Mouse (Mus musculus): Measurements from ENCODE around the gene Lrrc29. TPM values are rescaled to one million over a fixed set of nuclear protein-coding genes. Genes with fewer than 3 reads are reported as not detected.

Lrrc29 gene
- polyA plus RNA-seq, 1 experiment from 2014 or later: 2.0 TPM

GRCm38 (mm10) chr8:105299962-105300361 lies 26.1 kb downstream of the Lrrc29 start:
- DNase-seq (ENCODE audit: low spot score): no peak
- H3K4me1 ChIP-seq (replicated peaks; ENCODE audit: control insufficient read depth, insufficient read depth, low read length): peaks cover 10% of the 10 kb centered on the region
- no peak overlapping the region for H3K27ac ChIP-seq (ENCODE audit: low read depth, low read length)
- no peaks in the 10 kb centered on the region for H3K9me3 ChIP-seq (ENCODE audit: control insufficient read depth, low read length)
- no peaks in the 10 kb centered on the region for H3K27me3 ChIP-seq (ENCODE audit: control insufficient read depth, insufficient read depth, low read length)
- H3K4me2 ChIP-seq (ENCODE audit: low read depth, low read length, severe bottlenecking): no peak overlapping the region
- no peak overlapping the region for H3K4me3 ChIP-seq (ENCODE audit: low read depth, low read length)
- no peak for ATAC-seq (replicated peaks; ENCODE audit: low FRiP score)
- H3K9ac ChIP-seq (ENCODE audit: low read length): no peak overlapping the region
- 97% methylated on average over 8 of the region's 8 CpGs for WGBS
- peaks cover 15% of the 10 kb centered on the region for H3K36me3 ChIP-seq (ENCODE audit: control insufficient read depth, insufficient read depth, low read length)

GRCm38 (mm10) chr8:105298351-105299252 lies 27.5 kb downstream of the Lrrc29 start:
- no peak overlapping the region for H3K27ac ChIP-seq (ENCODE audit: low read depth, low read length)
- WGBS: 63% methylated on average over 18 of the region's 18 CpGs

GRCm38 (mm10) chr8:105297511-105298192 lies 28.4 kb downstream of the Lrrc29 start, which contains the start of gene E2f4:
Gene E2f4, plus strand, starts transcription at chr8:105297663.
- peak; percentile 92 for ATAC-seq (replicated peaks; ENCODE audit: low FRiP score)
- DNase-seq (ENCODE audit: low spot score): peak; percentile 94
- Histone ChIP-seq H3K36me3 (ENCODE audit: control insufficient read depth, insufficient read depth, low read length) (peaks cover 15% of the 10 kb centered on the region), H3K4me3 (ENCODE audit: low read depth, low read length) (peak within 1 kb of the TSS; percentile 98), H3K27me3 (ENCODE audit: control insufficient read depth, insufficient read depth, low read length) (no peaks in the 10 kb centered on the region), H3K4me1 (replicated peaks; ENCODE audit: control insufficient read depth, insufficient read depth, low read length) (peaks cover 10% of the 10 kb centered on the region), H3K9me3 (ENCODE audit: control insufficient read depth, low read length) (no peaks in the 10 kb centered on the region), H3K4me2 (ENCODE audit: low read depth, low read length, severe bottlenecking) (peak within 1 kb of the TSS; percentile 94), H3K9ac (ENCODE audit: low read length) (peak within 1 kb of the TSS; percentile 93), H3K27ac (ENCODE audit: low read depth, low read length) (peak within 1 kb of the TSS; percentile 28)
- under 1% methylated on average over 58 of the region's 58 CpGs for WGBS

More at GRCm38 (mm10) chr8:105298351-105299252, 27.5 kb downstream of the Lrrc29 start:
- peak overlapping the region; percentile 93 for H3K9ac ChIP-seq (ENCODE audit: low read length)
- no peaks in the 10 kb centered on the region for H3K9me3 ChIP-seq (ENCODE audit: control insufficient read depth, low read length)
- ATAC-seq (replicated peaks; ENCODE audit: low FRiP score): no peak
- H3K4me3 ChIP-seq (ENCODE audit: low read depth, low read length): peak overlapping the region; percentile 98
- no peak for DNase-seq (ENCODE audit: low spot score)
- H3K36me3 ChIP-seq (ENCODE audit: control insufficient read depth, insufficient read depth, low read length): peaks cover 15% of the 10 kb centered on the region
- peak overlapping the region; percentile 94 for H3K4me2 ChIP-seq (ENCODE audit: low read depth, low read length, severe bottlenecking)
- no peaks in the 10 kb centered on the region for H3K27me3 ChIP-seq (ENCODE audit: control insufficient read depth, insufficient read depth, low read length)
- peaks cover 10% of the 10 kb centered on the region for H3K4me1 ChIP-seq (replicated peaks; ENCODE audit: control insufficient read depth, insufficient read depth, low read length)

- DNase-seq (ENCODE audit: low spot score) (no peak), ATAC-seq (replicated peaks; ENCODE audit: low FRiP score) (no peak)
- Histone ChIP-seq H3K36me3 (ENCODE audit: control insufficient read depth, insufficient read depth, low read length) (peaks cover 6% of the 10 kb centered on the region), H3K27ac (ENCODE audit: low read depth, low read length) (no peak within 1 kb of the TSS), H3K27me3 (ENCODE audit: control insufficient read depth, insufficient read depth, low read length) (no peaks in the 10 kb centered on the region), H3K4me1 (replicated peaks; ENCODE audit: control insufficient read depth, insufficient read depth, low read length) (peaks cover 10% of the 10 kb centered on the region), H3K4me3 (ENCODE audit: low read depth, low read length) (no peak within 1 kb of the TSS), H3K4me2 (ENCODE audit: low read depth, low read length, severe bottlenecking) (peak within 1 kb of the TSS; percentile 94; the same call in 1 of the 2 replicates), H3K9me3 (ENCODE audit: control insufficient read depth, low read length) (no peaks in the 10 kb centered on the region), H3K9ac (ENCODE audit: low read length) (no peak within 1 kb of the TSS)
- 77% methylated on average over 11 of the region's 11 CpGs for WGBS
Measured at GRCm38 (mm10) chr8:105295895-105296573, 30.0 kb downstream of the Lrrc29 start, which contains the start of gene Exoc3l. Gene Exoc3l, minus strand, starts transcription at chr8:105296101.

GRCm38 (mm10) chr8:105295256-105295655 lies 30.8 kb downstream of the Lrrc29 start:
- Histone ChIP-seq H3K4me1 (replicated peaks; ENCODE audit: control insufficient read depth, insufficient read depth, low read length) (peaks cover 14% of the 10 kb centered on the region), H3K27ac (ENCODE audit: low read depth, low read length) (no peak overlapping the region), H3K9me3 (ENCODE audit: control insufficient read depth, low read length) (no peaks in the 10 kb centered on the region), H3K9ac (ENCODE audit: low read length) (no peak overlapping the region), H3K4me3 (ENCODE audit: low read depth, low read length) (no peak overlapping the region), H3K27me3 (ENCODE audit: control insufficient read depth, insufficient read depth, low read length) (peaks cover 7% of the 10 kb centered on the region), H3K4me2 (ENCODE audit: low read depth, low read length, severe bottlenecking) (no peak overlapping the region), H3K36me3 (ENCODE audit: control insufficient read depth, insufficient read depth, low read length) (peaks cover 1% of the 10 kb centered on the region; the same call in 1 of the 2 replicates)
- DNase-seq (ENCODE audit: low spot score) (peak; percentile 45), ATAC-seq (replicated peaks; ENCODE audit: low FRiP score) (no peak)
- WGBS: 73% methylated on average over 11 of the region's 11 CpGs

GRCm38 (mm10) chr8:105294776-105295175 lies 31.3 kb downstream of the Lrrc29 start:
- ATAC-seq (replicated peaks; ENCODE audit: low FRiP score): no peak
- peaks cover 9% of the 10 kb centered on the region for H3K27me3 ChIP-seq (ENCODE audit: control insufficient read depth, insufficient read depth, low read length)
- H3K36me3 ChIP-seq (ENCODE audit: control insufficient read depth, insufficient read depth, low read length): no peaks in the 10 kb centered on the region
- no peaks in the 10 kb centered on the region for H3K9me3 ChIP-seq (ENCODE audit: control insufficient read depth, low read length)
- WGBS: 60% methylated on average over 9 of the region's 9 CpGs
- peaks cover 19% of the 10 kb centered on the region for H3K4me1 ChIP-seq (replicated peaks; ENCODE audit: control insufficient read depth, insufficient read depth, low read length)
- H3K27ac ChIP-seq (ENCODE audit: low read depth, low read length): no peak overlapping the region
- no peak overlapping the region for H3K4me2 ChIP-seq (ENCODE audit: low read depth, low read length, severe bottlenecking)
- peak; percentile 46 for DNase-seq (ENCODE audit: low spot score)
- H3K9ac ChIP-seq (ENCODE audit: low read length): no peak overlapping the region
- no peak overlapping the region for H3K4me3 ChIP-seq (ENCODE audit: low read depth, low read length)

- H3K4me3 ChIP-seq (ENCODE audit: low read depth, low read length): no peak overlapping the region
- peaks cover 13% of the 10 kb centered on the region for H3K4me1 ChIP-seq (replicated peaks; ENCODE audit: control insufficient read depth, insufficient read depth, low read length)
- no peaks in the 10 kb centered on the region for H3K36me3 ChIP-seq (ENCODE audit: control insufficient read depth, insufficient read depth, low read length)
- no peak overlapping the region for H3K4me2 ChIP-seq (ENCODE audit: low read depth, low read length, severe bottlenecking)
- H3K9ac ChIP-seq (ENCODE audit: low read length): no peak overlapping the region
- WGBS: 69% methylated on average over 19 of the region's 19 CpGs
- ATAC-seq (replicated peaks; ENCODE audit: low FRiP score): no peak
- DNase-seq (ENCODE audit: low spot score): peak; percentile 61
- no peaks in the 10 kb centered on the region for H3K9me3 ChIP-seq (ENCODE audit: control insufficient read depth, low read length)
- H3K27ac ChIP-seq (ENCODE audit: low read depth, low read length): no peak overlapping the region
- H3K27me3 ChIP-seq (ENCODE audit: control insufficient read depth, insufficient read depth, low read length): peaks cover 9% of the 10 kb centered on the region
Measured at GRCm38 (mm10) chr8:105293405-105293804, 32.7 kb downstream of the Lrrc29 start.

- WGBS: 85% methylated on average over 7 of the region's 7 CpGs
- Histone ChIP-seq H3K27me3 (ENCODE audit: control insufficient read depth, insufficient read depth, low read length) (peaks cover 9% of the 10 kb centered on the region), H3K4me2 (ENCODE audit: low read depth, low read length, severe bottlenecking) (no peak overlapping the region), H3K9me3 (ENCODE audit: control insufficient read depth, low read length) (no peaks in the 10 kb centered on the region), H3K4me3 (ENCODE audit: low read depth, low read length) (no peak overlapping the region), H3K4me1 (replicated peaks; ENCODE audit: control insufficient read depth, insufficient read depth, low read length) (peaks cover 13% of the 10 kb centered on the region), H3K9ac (ENCODE audit: low read length) (no peak overlapping the region), H3K36me3 (ENCODE audit: control insufficient read depth, insufficient read depth, low read length) (no peaks in the 10 kb centered on the region), H3K27ac (ENCODE audit: low read depth, low read length) (no peak overlapping the region)
- ATAC-seq (replicated peaks; ENCODE audit: low FRiP score) (no peak), DNase-seq (ENCODE audit: low spot score) (peak; percentile 50)
Measured at GRCm38 (mm10) chr8:105292471-105292870, 33.6 kb downstream of the Lrrc29 start.
